Mouse (Mus musculus): ENCODE measurements around the gene Ren1. TPM values are rescaled to one million over a fixed set of nuclear protein-coding genes. Genes with fewer than 3 reads are reported as not detected.

Ren1 gene
- polyA plus RNA-seq, 1 experiment: not detected

- H3K4me3 ChIP-seq (ENCODE audit: low read depth, low read length): no peak overlapping the region
- H3K27ac ChIP-seq (ENCODE audit: insufficient read depth, low read length): no peak overlapping the region
Measured at GRCm38 (mm10) chr1:133323333-133323732, 27.0 kb upstream of the Ren1 start.

DNA sequence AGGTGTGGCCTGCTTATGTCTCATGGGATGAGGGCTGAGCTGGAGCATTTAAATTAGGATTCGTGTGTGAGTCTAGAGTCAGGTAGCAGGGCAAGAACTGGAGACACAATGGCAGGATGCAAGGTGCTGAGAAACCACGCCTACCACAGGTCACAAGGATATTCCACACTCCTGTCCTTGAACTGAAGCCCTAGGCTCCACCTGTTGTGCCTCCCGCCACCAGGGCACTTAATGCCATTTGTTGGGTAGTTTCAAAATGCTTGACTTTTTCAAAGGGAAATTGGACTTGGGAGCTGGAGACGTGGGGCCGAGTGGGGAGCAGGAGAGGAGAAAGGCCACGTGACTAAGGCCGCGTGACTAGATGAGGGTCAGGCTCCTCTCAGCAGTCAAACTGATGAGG is 24.4 kb upstream of the Ren1 start:
- Histone ChIP-seq H3K27ac (ENCODE audit: insufficient read depth, low read length) (no peak overlapping the region), H3K27me3 (ENCODE audit: control insufficient read depth, insufficient read depth, low read length, poor library complexity, severe bottlenecking) (no peaks in the 10 kb centered on the region), H3K4me1 (ENCODE audit: control insufficient read depth, insufficient read depth, low read length) (no peaks in the 10 kb centered on the region), H3K36me3 (ENCODE audit: control insufficient read depth, insufficient read depth, low read length, poor library complexity, severe bottlenecking) (no peaks in the 10 kb centered on the region), H3K9ac (ENCODE audit: low read depth, poor library complexity, severe bottlenecking) (no peak overlapping the region), H3K9me3 (replicated peaks; ENCODE audit: control insufficient read depth, insufficient read depth, low read length, poor library complexity, severe bottlenecking) (no peaks in the 10 kb centered on the region), H3K4me3 (ENCODE audit: low read depth, low read length) (no peak overlapping the region)
- no peak for TF ChIP-seq POLR2A (IDR thresholded peaks at IDR 0.05; ENCODE audit: insufficient read depth, low read length)
- TF ChIP-seq EP300 (IDR thresholded peaks at IDR 0.05; ENCODE audit: insufficient read depth, low read depth, low read length): 0 out of 2 replicates have a peak, but pooled peaks have one; percentile 6
- TF ChIP-seq CTCF (IDR thresholded peaks at IDR 0.05; ENCODE audit: low read depth, low read length): no peak

More at GRCm38 (mm10) chr1:133323333-133323732, 27.0 kb upstream of the Ren1 start:
- H3K27me3 ChIP-seq (ENCODE audit: control insufficient read depth, insufficient read depth, low read length, poor library complexity, severe bottlenecking): no peaks in the 10 kb centered on the region
- no peaks in the 10 kb centered on the region for H3K9me3 ChIP-seq (replicated peaks; ENCODE audit: control insufficient read depth, insufficient read depth, low read length, poor library complexity, severe bottlenecking)
- H3K9ac ChIP-seq (ENCODE audit: low read depth, poor library complexity, severe bottlenecking): no peak overlapping the region
- H3K4me1 ChIP-seq (ENCODE audit: control insufficient read depth, insufficient read depth, low read length): no peaks in the 10 kb centered on the region
- TF ChIP-seq CTCF (IDR thresholded peaks at IDR 0.05; ENCODE audit: low read depth, low read length) (no peak), POLR2A (IDR thresholded peaks at IDR 0.05; ENCODE audit: insufficient read depth, low read length) (no peak), EP300 (IDR thresholded peaks at IDR 0.05; ENCODE audit: insufficient read depth, low read depth, low read length) (no peak)
- no peaks in the 10 kb centered on the region for H3K36me3 ChIP-seq (ENCODE audit: control insufficient read depth, insufficient read depth, low read length, poor library complexity, severe bottlenecking)

- Histone ChIP-seq H3K36me3 (ENCODE audit: control insufficient read depth, insufficient read depth, low read length, poor library complexity, severe bottlenecking) (no peaks in the 10 kb centered on the region), H3K27me3 (ENCODE audit: control insufficient read depth, insufficient read depth, low read length, poor library complexity, severe bottlenecking) (no peaks in the 10 kb centered on the region), H3K27ac (ENCODE audit: insufficient read depth, low read length) (no peak overlapping the region), H3K4me3 (ENCODE audit: low read depth, low read length) (no peak overlapping the region), H3K4me1 (ENCODE audit: control insufficient read depth, insufficient read depth, low read length) (no peaks in the 10 kb centered on the region), H3K9me3 (replicated peaks; ENCODE audit: control insufficient read depth, insufficient read depth, low read length, poor library complexity, severe bottlenecking) (no peaks in the 10 kb centered on the region), H3K9ac (ENCODE audit: low read depth, poor library complexity, severe bottlenecking) (no peak overlapping the region)
- TF ChIP-seq EP300 (IDR thresholded peaks at IDR 0.05; ENCODE audit: insufficient read depth, low read depth, low read length): no peak
- TF ChIP-seq CTCF (IDR thresholded peaks at IDR 0.05; ENCODE audit: low read depth, low read length): peak; percentile 61
Measured at GRCm38 (mm10) chr1:133327094-133327493, 23.2 kb upstream of the Ren1 start.

DNA sequence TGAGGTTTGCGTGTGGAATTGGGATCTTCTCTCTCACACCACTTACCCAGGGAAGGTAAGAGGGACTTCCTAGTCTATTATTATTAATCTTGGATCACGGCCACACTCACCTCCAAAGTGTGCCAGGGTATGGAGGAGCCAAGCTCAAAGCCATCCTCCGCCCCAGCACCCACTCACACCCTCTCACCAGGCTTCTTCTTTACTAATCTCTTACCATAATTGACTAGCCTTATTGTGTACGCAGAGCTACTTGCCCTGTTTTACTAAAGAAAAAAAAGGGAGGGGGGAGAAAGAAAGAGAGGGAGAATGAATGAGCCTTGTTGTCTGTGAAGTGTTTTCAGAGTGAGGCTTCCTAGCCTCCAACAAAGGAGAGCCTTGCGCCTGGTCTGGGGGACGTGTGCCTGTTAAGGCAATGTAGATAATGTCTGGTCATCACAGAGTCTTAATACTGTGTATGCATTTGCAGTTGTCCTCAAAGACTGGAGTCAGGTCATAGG is 22.0 kb upstream of the Ren1 start:
- no peak overlapping the region for H3K27ac ChIP-seq (ENCODE audit: insufficient read depth, low read length)
- no peaks in the 10 kb centered on the region for H3K27me3 ChIP-seq (ENCODE audit: control insufficient read depth, insufficient read depth, low read length, poor library complexity, severe bottlenecking)
- no peaks in the 10 kb centered on the region for H3K36me3 ChIP-seq (ENCODE audit: control insufficient read depth, insufficient read depth, low read length, poor library complexity, severe bottlenecking)
- no peaks in the 10 kb centered on the region for H3K9me3 ChIP-seq (replicated peaks; ENCODE audit: control insufficient read depth, insufficient read depth, low read length, poor library complexity, severe bottlenecking)
- H3K9ac ChIP-seq (ENCODE audit: low read depth, poor library complexity, severe bottlenecking): no peak overlapping the region
- H3K4me1 ChIP-seq (ENCODE audit: control insufficient read depth, insufficient read depth, low read length): no peaks in the 10 kb centered on the region
- TF ChIP-seq EP300 (IDR thresholded peaks at IDR 0.05; ENCODE audit: insufficient read depth, low read depth, low read length) (no peak), CTCF (IDR thresholded peaks at IDR 0.05; ENCODE audit: low read depth, low read length) (no peak), POLR2A (IDR thresholded peaks at IDR 0.05; ENCODE audit: insufficient read depth, low read length) (no peak)
- H3K4me3 ChIP-seq (ENCODE audit: low read depth, low read length): no peak overlapping the region

- Histone ChIP-seq H3K27me3 (ENCODE audit: control insufficient read depth, insufficient read depth, low read length, poor library complexity, severe bottlenecking) (no peaks in the 10 kb centered on the region), H3K27ac (ENCODE audit: insufficient read depth, low read length) (no peak overlapping the region), H3K36me3 (ENCODE audit: control insufficient read depth, insufficient read depth, low read length, poor library complexity, severe bottlenecking) (no peaks in the 10 kb centered on the region), H3K9ac (ENCODE audit: low read depth, poor library complexity, severe bottlenecking) (peak overlapping the region; percentile 30), H3K9me3 (replicated peaks; ENCODE audit: control insufficient read depth, insufficient read depth, low read length, poor library complexity, severe bottlenecking) (no peaks in the 10 kb centered on the region), H3K4me1 (ENCODE audit: control insufficient read depth, insufficient read depth, low read length) (no peaks in the 10 kb centered on the region), H3K4me3 (ENCODE audit: low read depth, low read length) (peak overlapping the region; percentile 63)
- no peak for TF ChIP-seq CTCF (IDR thresholded peaks at IDR 0.05; ENCODE audit: low read depth, low read length)
- TF ChIP-seq EP300 (IDR thresholded peaks at IDR 0.05; ENCODE audit: insufficient read depth, low read depth, low read length): no peak
- no peak for TF ChIP-seq POLR2A (IDR thresholded peaks at IDR 0.05; ENCODE audit: insufficient read depth, low read length)
Measured at GRCm38 (mm10) chr1:133328896-133329637, 21.2 kb upstream of the Ren1 start.

- Histone ChIP-seq H3K36me3 (ENCODE audit: control insufficient read depth, insufficient read depth, low read length, poor library complexity, severe bottlenecking) (no peaks in the 10 kb centered on the region), H3K27me3 (ENCODE audit: control insufficient read depth, insufficient read depth, low read length, poor library complexity, severe bottlenecking) (no peaks in the 10 kb centered on the region), H3K27ac (ENCODE audit: insufficient read depth, low read length) (no peak overlapping the region), H3K9ac (ENCODE audit: low read depth, poor library complexity, severe bottlenecking) (peak overlapping the region; percentile 30), H3K4me3 (ENCODE audit: low read depth, low read length) (peak overlapping the region; percentile 63), H3K9me3 (replicated peaks; ENCODE audit: control insufficient read depth, insufficient read depth, low read length, poor library complexity, severe bottlenecking) (no peaks in the 10 kb centered on the region), H3K4me1 (ENCODE audit: control insufficient read depth, insufficient read depth, low read length) (no peaks in the 10 kb centered on the region)
- TF ChIP-seq POLR2A (IDR thresholded peaks at IDR 0.05; ENCODE audit: insufficient read depth, low read length): no peak
- TF ChIP-seq CTCF (IDR thresholded peaks at IDR 0.05; ENCODE audit: low read depth, low read length): no peak
- no peak for TF ChIP-seq EP300 (IDR thresholded peaks at IDR 0.05; ENCODE audit: insufficient read depth, low read depth, low read length)
Measured at GRCm38 (mm10) chr1:133329638-133329964, 20.7 kb upstream of the Ren1 start.

All from ES-Bruce4 (cell line).